Mouse (Mus musculus) induced T-regulatory cell, adult 2 months (primary cell): Measurements from ENCODE around the gene Socs3.
A peak's percentile ranks its signal among the peaks of the same experiment; 100 is the strongest.

Experiments
- DNase-seq: peaks from one replicate; pipeline ENCODE4 v3.0.0-alpha.2; 2012; ENCODE audit warnings: low read depth

The Socs3 gene

DNA sequence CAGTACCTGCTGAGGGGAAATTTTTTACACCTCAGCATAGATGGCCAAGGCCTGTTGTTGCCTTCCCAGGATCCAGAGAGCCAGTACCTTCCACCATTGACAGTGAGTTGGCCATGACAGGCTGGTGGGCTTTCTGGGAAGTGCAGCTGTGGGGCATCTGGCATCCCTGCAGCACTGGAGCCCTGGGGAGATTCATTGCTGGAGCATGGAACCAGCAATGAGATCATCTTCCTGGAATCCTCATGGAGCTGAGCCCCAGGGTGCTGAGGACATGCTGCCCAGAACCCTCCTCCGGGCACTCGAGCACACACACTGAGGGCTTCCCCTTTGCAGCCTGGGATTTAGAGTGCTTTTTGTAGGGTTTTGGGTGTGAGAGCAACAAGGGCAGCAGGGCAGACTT lies 25.4 kb upstream of the Socs3 start:
- DNase-seq = no peak

DNA sequence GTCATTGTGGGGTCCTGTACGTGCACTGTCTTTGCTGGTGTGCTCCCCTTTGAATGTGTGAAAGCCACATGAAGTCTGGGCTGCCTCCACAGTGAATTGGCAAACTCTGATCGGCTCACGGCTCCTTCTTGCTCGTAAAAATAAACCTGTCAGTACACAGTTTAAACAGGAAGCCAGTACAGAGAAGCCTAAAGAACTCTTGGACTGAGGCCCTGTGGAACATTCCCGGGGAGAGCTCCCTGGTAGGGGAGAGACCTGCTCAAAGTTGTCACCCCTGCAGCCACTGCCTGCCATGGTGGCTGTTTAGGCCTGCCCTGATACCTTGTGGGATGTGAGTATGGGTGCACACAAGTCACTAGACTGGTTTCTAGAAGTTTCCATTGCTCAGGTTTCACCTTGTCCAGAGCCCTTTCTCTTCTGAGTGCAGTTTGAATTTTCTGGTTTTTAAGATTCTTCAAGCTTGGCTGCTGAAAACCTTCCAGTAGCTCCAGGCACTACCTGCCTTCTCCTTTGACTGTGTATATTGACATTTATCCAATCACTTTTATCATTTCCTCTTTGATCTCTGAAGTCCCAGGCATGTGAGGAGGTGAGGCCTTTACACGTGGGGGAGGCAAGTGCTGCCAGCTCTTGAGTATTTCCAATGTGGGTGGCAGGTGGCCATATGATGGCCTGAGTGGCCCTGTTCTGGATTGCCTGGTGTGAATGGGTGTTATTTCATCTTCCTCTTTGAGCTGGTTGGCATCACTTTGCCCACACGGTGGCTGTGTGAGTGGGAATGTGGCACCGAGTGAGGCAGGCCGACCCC lies 24.6 kb upstream of the Socs3 start:
- peak; percentile 57 for DNase-seq

DNA sequence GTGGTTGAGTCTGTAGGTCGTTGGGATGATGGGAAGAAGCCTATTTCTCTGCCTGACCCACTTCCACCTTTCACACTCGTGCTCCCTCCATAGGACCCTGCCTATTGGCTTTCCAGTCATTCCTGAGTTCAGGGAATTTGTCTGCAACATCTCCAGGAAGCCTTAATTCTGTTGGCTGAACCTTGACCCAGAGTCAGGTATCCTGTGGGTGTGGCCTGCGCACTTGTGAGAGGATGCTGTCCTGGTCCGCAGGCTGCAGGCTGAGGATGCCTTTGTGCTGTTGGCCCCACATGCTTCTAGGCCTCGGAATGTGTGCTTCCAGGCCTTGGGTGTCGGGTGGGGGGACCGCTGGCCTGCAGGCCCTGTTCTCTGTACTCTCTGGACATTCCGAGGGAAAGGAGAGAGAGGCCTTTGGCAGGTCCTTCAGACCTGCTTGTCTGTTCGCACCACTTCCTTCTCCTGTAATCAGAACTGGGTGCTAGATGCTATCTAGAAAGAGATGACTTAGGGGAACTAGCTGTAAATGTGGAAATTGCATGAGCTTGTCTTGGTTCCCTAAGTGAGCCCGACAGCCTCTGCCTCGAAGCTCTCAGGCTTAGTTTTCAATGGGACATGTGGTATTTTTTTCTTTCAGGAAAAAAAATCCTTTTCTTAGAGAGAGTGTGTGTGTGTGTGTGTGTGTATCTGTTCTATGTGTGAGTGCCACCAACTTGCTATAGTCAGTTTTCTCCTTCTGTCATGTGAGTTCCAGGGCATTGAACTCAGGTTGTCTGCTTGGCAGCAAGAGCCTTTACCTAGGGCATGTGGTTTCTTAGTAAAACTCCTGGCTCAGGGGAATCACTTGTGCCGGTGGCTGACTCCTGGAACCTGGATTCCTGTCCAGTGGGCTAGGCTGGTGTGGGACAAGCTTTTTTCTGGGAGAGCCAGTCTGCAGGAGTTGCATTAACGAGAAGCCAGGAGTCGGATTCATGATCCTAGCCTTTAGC lies 23.6 kb upstream of the Socs3 start:
- DNase-seq = peak; percentile 59

DNA sequence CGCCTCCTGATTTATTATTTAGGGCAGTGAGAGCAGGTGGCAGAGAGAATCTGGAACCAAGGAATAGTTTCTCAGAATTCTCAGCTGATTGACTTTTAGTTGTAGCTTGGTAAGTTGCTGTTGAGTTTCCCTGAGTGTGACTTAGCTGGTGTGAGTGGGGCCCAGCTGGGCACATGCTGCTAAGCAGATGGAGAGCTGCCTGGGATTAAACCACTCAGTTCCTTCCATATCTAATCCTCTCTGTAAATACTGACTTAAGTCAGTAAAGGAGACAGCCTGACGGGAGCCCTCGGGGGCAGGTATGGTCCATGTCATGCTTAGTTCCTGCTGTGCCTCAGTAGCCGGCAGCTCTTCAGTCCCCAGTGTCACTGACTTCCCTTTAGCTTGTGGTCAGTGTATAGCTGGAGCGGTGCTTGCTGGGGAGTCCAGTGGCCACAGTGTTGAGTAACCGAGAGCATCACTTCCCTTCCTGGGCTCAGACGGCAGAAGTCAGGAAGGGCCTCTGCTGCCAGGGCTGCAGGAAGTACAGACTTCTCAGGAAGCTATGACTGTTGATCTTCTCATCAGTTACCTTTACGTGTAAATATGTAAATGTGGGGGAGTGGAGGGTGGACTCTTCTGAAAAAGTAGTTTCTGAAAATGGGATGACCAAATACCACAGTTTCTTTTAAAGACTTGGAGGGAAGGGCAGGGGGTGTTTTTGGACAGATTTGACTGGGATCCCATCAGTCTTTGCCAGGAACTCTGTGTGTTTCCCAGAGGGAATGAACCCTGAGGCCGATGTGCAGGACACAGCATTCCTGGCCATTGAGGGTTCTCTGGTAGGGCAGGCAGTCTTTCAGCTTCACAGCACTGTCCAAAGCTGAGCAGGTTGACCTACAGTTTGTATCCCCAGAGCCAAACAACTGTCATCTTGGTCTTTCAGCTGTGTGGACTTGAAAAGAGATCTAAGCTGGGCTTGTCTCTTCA lies 21.9 kb upstream of the Socs3 start:
- DNase-seq = peak; percentile 83

DNA sequence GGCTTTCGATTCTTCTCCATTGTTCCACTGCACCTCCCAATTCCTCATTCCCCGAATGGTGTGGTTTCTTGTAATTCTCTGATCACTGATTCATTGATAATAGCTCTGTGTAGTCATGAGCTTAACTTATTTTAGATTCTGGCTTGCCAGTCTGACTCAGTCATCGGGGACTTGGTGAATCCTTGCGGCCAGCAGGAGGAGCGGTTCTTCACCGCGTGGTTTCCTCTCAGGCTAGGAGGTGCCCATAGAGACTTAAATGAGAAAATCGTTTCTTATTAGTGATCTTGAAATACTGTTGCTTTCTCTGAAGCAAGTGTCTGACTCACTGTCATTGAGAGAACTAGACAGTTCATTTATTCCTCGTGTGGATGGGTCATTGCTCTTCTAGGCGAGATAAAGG lies 20.1 kb upstream of the Socs3 start:
- DNase-seq = peak; percentile 84

DNA sequence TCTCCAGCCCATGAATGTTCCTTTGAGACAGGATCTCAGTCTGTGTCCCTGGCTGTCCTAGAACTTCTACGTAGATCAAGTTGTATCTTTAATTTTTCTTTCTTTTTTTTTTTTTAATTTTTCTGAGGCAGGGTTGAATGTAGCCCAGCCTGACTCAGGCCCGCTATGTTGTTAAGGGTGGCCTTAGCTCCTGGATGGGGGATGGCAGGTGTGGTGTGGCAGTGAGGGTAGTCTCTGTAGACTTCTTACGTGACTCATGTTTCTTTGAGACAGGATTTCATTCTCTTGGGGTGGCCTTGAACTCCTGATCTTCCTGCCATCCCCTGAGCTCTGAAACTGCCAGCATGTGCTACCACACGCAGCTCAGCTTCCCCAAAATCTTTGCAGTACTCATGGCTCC lies 19.4 kb upstream of the Socs3 start:
- DNase-seq = no peak

DNA sequence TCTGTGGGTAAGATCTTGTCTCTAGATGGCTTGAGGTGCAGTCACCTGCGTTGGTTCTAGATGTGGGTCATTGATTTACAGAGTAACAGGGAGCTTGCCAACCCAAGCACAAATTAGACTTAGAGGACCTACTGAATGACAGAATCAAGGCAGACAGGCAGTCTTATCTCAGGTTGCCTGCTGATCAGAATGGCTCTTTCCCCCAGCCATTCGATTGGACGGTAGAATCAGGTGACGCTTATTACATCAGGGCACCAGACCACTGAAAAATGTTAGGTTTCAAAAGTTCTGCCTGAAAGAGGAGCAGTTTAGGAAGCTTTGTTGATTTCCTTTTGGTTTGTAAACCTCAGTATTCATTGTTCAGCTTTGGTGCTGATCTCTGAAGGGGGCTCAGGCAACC lies 18.1 kb upstream of the Socs3 start:
- peak; percentile 72 for DNase-seq

DNA sequence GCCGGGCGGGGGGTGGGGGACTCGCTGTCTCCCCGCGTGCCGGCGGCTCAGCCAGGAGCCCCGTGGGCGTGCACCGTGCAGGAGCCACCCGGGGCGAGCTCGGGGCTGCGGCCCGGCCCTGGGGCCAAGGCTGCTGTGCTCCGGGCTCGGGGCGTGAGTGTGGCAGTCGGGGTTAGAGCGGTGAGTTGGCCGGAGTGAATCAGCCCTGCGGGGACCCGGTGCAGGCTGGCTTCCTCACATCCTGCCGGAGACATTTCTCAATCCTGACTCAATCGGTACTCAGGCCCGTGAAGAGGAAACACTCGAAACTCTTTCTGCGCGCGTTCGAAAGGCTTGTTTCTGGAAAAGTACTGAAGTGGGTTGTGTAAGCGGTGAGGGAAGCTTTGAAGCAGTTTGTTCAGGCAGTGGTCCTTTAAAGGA lies 17.2 kb upstream of the Socs3 start:
- peak; percentile 74 for DNase-seq

DNA sequence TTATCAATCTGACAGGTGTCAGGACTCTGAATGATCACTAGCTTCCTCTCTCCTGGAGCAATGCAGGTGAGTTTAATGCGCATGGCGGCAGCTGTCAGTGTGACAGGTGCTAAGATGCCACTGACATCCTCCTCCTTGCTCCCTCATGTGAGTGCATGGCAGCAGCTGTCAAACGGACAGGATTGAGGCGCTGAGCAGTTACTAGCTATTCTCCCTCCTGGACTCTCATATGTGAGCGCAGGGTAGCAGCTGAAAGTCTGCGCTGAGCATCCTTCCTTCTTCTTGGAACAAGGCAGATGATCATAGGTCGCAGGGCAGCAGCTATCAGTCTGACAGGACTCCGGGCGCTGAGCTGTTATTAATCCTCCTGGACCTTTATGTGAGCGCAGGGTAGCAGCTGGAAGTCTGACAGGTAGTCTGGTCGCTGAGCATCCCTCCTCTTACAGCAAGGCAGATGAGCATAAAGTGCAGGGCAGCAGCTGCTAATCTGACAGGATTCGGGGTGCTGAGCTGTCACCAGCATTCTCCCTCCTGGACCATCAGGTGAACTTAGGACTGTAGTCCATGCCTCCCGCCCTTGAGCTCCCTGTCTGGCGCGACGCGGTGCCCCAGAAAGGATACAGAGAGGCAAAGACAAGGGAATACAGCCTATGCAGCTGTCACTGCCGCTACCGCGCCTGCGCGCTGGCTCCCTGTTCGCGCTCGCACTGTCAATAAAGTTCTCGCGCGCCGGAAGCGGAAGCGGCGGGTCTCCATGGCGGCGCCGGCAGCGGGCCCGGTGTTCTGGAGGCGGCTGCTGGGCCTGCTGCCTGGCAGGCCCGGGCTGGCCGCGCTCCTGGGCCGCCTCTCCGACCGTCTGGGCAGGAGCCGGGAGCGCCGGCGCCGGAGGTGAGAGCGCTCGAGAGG lies 16.5 kb upstream of the Socs3 start, which contains the start of gene Pgs1:
Gene Pgs1, plus strand, starts transcription at position 167 of the 906 bp plus-strand sequence.
- DNase-seq = peak; percentile 95

DNA sequence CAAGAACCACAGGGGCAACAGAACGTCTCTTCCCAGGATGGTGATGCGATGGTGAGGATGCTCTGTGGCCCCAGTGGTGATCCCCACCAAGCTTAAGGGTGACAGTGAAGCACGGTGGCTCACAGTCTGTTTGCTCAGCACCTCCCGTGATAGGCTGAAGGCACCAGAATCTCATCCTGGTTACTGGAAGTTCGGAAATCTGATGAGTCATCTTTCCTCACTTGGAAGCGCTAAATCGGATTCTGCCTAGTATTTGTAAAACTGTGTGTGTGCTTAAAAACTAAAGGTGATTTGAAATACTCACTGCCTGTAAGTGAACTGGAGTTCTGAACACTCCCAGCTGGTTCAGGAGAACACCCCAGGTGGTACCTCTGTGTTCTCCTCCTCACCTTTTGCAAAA lies 13.9 kb upstream of the Socs3 start:
- no peak for DNase-seq

DNA sequence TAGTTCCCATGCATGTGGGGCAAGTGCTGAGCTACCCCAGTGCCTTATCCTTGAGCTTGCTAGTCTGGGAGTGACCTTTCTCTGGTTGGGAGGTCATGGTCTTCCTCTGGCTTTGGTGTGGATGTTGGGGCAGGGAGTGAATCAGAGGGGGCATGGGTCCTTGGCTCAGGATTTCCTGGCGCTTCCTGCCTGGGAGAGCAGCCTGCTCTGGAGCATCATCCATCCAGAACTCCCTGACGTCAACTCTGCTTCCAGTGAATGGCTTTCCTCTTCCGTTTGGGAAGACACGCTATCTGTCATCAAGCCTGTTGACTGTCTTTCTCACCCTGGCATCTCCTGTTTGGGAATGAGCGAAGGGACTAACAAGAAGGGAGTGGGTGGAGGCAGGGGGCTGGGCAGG lies 12.6 kb upstream of the Socs3 start:
- no peak for DNase-seq

DNA sequence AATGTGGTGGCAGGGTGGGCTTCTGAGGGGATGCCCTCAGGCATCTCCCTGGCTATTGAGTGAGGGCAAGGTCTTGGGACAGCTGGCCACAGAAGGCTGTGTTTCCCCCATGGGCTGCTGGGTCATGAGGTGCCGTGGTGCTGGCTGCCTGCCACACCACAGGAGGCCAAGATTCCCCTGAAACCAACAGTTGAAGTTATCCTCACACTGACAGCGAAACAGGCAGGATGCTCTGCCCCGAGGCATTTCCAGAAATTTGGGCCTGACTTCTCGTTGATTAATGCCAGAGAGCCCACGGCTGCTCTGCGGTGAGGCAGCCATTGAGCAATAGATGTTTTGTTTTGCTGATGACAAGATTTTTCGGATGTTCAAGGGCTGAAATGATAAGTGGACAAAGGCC lies 9.5 kb upstream of the Socs3 start:
- DNase-seq = no peak

DNA sequence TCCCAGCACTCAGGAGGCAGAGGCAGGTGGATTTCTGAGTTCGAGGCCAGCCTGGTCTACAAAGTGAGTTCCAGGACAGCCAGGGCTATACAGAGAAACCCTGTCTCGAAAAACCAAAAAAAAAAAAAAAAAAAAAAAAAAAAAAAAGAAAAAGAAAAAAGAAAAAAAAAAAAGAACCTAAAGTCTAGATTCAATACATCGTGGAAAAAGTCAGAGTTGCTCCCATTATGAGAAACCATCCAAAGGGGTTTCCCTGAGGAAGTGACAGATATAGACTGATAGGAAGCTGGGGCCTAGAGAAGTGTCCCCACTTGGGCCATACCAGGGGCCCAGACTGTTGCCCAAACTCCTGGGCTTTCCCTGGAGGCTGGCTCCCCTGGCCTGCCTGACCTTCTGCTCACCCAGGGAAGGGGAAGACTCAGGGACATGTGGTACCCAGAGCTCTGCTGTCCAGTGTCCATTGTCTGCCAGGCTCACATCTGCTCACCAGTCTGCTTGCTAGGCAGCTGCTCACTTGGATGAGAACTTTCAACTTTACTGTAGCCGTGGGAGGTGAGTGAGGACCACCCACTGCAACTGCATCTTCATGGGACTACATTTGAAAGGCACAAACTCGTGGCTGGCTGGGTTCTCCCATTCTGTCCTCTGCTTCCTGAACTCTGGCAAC lies 8.0 kb upstream of the Socs3 start:
- no peak for DNase-seq

DNA sequence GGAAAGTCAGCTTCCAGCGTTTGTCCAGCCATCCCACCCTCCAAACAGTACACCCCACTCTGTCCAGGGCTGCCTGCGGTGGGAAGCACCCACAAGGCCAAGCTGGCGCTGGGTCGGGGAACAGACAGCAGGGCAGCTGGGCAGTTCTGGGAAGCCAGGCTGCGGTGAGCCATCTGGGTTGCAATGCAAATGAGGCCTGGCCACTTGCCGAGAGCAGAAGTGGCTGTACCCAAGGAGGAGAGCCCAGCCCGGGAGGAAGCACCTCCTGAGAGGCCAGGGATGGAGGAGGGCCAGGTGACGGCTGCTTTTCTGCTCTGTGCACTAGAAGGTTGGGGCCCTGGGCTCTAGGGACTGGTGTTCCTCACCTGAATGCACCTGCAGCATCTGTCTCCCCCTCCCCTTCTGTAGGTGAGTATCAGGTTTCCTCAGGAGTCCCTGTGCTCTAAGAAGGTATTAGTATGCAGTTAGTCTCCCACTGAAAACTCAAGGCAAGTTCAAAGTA lies 6.3 kb upstream of the Socs3 start:
- no peak for DNase-seq

DNA sequence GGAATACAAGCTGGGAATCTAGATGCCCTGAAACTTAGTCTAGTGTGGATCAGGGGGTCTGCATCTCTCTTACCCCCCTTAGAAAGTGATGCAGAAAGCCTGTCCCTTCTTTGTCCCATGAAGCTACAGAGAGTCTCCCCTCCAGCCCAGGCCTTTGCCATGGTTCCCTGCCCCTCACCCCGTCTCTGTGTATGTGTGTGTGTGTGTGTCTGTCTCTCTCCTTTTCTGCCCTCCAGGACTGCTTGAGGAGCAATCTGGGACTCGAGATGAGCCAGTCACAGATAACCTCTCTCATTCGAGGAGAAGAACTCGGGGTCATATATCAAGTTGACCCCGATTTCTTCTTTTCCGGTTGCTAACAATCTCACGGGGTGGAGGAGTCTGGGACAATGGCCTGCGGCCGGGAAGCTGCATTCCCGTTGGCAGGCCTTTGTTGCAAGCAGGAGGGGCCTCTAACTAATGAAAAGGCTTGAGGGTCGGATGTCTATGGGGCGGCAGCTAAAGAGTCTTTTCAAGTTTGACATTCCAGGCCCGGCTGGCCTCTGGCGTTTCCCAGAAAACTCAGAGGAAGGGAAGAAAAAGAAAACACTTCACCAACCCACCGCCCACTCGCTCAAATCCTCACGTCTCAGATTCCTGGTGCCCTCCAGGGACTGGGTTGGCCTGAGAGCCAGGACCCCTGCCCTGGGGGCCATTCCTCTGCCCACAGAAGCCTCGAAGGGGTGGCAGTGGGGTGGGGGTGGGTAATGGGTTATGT lies 5.5 kb upstream of the Socs3 start:
- DNase-seq = no peak

DNA sequence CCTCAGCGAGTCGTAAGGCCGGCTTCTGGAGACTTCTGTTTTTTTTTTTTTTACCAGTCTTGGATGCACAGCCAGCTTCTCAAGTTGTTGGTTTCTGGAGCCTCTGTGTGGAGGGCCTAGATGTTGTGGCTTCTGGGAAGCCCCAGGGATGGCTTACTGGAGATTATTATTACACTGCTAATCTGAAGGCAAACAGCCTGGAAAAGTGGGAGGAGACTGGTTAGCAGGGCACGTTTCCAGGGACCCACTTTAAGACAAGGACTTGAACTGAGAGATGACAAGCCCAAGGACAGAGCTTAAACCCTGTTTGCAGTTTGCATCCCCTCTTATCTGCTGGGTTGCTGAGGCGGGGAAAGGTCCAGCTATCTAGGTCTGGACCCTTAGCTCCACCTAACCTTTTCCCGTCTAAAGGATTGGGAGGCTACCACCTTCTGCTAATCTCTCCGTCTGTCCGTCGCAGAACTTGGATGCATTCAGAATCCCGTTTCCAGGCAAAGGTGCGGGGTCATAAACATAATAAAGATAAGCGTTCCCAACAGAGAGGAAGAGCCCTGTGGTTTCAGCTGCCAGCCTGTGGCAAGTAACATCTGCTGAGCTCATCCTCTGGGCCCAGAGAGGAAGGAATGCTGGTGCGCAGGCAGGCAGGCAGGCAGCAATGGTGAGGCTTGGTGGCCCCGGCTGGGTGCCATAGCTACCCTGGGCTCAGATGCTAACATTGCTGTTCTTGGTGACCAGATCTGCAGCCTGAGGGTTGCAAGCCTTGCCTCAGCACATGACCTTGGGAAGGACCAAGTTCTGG lies 4.7 kb upstream of the Socs3 start:
- DNase-seq = no peak

DNA sequence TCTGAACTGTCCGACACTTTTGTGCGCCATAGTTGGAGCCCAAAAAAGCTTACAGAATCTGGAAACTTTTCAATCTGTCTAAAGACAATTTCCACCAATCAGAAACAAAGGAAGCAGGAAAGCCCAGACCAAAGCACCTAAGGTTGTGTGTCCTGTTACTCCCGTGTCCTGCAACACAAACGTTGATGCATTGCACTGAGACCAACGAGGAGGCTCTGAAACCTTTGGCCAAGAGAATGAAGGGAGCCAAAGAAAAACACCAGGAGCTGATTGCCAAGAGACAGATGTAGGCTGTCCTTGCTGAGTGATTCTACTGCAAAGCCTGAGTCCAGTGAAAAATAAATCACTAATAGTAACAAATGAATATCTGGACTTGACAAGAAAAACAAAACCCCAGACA lies 3.7 kb upstream of the Socs3 start:
- no peak for DNase-seq
